Mouse (Mus musculus): ENCODE results near the gene Nsmce1.

Gene Nsmce1

DNA sequence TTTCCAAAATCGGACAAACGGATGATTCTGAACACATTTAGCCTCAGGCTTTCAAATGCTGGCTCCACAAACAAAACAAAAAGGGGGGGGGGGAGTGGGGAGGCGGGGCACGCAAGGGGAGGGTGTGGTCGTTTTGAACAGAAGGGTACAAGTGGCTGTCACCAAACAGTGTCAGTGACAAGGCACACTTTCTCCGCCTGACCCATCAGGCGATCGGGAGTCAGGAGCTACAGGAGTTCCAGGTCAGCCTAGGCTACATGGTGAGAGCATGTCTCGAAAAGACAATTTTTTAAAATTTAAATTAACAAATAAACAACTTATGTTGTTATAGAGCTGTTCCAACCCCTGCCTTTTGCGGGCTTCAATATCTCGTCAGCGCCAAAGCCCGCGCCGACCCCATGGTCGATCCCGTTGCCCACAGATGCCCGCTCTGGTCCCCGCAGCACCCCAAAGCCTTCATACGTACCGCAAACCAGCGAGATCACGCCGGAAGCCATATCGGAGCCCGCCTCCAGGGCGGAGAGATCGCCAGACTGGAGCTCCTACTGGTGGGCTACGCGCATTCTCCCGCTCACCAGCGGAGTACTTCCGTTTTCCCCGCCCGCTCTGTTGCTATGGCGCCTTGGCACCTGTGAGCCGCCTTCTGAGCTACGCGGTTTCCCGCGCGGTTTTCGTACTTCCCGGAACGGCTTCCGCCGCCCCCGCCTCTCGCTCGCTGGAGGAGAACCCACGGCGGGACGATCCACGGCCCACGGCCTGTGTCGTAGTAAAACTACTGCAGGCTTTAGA lies at the start of gene Nsmce1:
Nsmce1 (minus strand) TSS at position 650 of the 789 bp plus-strand sequence.
- DNase-seq: peak; percentile 95

DNA sequence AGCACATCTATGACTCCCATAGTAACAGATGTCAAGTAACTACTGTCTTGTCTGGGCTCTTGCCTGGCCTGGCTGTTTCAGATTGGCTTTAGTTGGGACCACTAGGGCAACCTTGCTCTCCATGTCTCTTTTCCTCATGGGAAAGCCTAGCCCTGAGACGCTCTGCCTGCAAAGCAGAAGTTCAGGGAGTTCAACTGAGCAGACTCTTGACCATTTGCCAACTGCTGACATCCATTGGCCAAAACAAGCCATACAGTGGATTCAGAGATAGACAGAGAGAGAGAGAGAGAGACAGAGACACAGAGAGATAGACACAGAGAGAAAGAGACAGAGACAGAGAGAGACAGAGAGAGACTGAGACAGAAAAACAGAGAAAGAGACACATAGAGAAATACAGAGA lies 49.6 kb upstream of the Nsmce1 start:
- no peak for DNase-seq

DNA sequence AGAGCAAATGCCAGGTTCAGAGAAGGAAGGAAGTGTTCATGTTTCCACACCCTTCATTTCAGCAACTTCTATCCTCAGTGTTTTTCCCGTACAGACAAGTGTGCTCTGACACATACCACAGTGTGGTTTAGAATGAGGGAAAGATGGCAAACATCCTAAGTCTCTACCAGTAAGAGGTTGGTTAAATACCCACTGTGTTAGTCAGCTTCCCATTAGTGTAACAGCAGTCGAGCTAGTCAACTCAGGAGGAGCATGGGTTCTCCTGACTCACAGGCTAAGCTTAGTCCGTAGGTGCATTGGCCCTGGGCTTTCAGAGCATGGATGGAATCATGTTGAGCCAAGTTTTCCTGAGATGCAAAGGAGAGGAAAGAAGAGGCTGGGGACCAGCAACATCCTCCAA lies 48.0 kb upstream of the Nsmce1 start:
- no peak for DNase-seq

DNA sequence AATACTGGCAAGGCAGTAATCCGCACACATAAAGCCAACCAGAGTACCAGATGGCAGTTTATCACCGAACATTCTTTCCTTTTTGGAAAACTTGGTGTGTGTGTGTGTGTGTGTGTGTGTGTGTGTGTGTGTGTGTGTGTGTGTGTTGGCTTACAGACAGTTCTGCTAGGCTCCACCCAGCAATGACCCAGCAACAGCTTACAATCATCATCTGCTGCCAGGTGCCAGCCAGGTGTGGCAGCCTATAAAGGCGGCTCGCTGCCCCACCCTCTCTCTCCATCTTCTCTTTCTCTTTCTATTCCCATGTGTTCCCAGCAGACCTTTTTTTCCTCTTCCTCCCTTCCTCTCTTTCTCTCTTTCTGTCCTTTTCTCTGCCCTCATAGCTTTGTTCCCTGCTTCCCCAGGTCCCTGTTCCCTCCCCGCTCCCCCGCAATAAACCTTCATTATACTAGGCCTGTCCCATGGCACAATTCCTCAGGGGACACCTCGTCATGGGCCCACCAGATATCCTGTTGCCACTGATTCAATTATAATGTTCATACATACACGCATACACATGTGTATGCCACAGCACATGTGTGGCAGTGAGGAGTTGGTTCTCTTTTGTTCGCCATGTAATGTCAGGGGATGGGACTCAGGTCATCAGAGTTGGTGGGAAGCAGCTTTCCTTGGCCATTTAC lies 36.6 kb upstream of the Nsmce1 start:
- no peak for DNase-seq

DNA sequence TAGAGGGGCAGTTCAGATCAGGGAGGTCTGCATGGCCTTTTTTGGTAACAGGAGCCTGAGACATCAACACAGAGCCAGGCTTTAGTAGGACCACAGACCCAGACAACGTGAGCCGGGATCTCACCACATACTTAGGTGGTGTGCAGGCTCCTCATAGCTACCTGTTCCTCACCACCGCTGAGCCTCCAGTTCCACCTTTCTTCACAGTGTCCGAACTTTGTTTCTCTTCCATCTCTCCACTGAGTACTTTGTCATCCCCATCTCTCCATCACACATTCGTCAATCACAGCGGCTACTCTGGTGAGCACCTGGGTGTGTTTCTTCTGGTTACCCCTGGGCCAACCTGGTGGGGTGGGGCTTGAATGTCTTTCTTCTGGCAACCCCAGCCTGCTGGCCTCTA lies 35.8 kb upstream of the Nsmce1 start:
- DNase-seq: no peak

DNA sequence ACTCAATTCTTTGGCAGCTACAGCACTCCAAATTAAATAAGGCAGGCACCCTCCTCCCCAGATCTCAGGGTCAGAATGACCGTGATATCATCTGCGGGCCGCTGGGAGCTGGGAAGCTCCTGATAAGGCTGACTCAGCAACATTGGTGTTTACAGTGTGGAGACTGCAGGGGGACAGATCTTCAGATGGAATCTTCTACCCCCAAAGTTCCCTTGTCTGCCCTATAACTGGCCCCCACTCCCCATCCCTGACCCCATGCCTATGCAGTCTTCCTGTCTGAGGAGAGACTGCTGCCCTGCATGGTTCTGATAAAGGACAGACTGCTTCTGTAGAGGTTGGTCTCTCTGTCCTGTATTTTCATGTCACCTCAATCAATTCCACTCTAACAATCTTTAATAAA lies 31.7 kb upstream of the Nsmce1 start:
- no peak for DNase-seq

DNA sequence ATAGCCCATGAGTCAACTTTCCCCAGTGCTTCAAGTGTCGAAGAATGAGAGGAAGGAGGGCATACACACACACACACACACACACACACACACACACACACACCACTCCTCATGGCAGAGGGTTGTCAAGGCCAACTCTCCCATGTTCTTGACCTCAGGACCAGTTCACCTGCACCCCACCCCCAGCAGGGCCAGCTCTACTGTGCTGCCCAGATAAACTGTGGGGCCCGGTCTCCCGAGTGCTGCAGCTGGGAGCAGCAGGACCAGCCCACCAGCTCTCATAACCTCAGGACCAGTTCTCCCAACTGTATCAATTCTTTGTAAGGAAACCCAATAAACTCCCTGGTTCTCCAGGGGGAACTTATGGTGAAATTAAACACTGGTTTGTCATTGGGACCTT lies 28.3 kb upstream of the Nsmce1 start:
- no peak for DNase-seq

DNA sequence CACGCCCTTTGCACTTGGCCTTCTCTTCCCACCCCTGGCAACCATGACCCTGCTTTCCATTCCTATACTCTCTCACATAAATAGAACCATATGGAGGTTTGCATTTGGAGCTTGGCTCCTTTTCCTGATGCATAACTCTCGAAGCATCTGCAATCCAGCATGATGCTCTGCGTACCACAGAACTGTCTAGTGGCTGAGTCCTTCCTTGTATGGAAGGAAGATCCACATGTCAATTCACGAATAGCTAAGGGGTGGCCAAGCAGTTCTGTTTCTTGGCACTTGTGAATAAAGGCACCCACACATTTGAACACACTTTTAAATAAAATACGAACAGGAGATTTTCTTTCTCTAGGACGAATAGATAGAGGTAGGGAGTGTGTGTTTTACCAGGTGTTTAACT lies 26.1 kb upstream of the Nsmce1 start:
- no peak for DNase-seq

DNA sequence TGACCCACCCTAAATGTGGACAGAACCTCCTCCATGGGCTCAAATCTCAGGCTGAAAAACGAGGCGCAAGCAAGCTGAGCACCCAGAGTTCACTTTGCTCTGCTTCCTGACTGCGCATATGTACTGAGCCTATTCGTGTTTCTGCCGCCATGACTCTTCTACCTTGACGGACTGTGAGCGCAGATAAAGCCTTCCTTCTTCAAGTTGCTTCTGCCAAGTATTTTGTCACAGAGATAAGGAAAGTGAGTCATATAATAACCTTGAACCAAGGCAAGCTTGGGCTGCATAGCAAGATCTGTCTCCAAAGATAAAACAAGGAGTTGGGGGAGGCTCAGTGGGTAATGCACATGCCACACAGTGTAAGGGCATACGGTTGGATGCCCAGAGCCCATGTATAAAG lies 25.3 kb upstream of the Nsmce1 start:
- no peak for DNase-seq

DNA sequence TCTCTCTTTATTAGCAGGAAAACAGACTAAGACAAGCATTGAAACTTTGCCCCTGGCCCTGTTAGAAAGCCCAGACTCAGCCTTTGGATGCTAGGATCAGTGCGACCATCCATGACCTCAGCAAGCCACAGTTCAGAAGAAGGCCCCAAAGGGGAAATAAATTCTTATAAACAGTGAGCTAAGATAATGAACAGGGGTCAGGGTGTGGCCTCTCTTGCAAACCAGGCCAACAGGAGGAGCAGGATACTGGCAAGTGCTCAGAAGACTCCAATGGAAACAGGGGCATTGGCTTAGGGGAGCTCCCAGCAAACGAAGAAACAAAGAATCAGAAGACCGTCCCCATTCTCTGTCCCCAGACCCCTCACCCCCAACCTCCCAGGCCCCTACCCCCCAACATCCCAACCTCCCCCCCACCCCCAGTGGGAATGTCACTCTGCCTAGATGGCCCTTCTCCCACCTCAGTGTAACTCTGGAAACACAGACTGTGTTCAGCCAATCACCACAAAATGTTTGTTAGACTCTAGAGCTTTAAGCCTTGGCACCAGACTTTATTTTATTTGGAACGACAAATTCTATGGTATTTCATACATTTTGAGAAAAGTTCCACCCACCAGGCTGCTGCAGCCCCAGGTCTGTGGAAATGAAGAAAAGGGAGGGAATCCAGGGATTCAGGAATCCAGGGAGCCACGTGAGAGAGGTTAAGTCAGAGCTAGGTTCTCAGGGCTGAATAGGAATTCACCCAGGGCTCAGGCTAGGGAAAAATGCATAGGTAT lies 23.9 kb upstream of the Nsmce1 start:
- no peak for DNase-seq

DNA sequence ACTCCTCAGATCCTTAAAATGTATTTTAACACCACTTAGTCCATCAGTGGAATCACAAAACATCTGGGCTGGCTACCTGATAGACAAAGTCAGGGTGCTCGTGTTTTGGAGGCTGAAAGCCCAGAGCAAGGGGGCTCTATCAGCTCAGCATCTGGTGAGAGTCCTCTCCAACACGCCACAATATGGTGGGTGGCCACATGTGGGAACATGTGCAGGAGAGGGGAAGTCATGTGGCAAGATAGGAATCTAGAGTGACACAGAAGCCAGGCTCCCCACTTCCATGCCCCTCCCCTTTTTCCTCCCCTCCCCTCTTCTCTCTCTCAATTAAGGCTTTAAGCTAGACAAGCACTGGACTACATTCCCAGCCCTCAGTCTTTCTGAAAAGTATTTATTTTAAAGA lies 20.5 kb upstream of the Nsmce1 start:
- DNase-seq: no peak

DNA sequence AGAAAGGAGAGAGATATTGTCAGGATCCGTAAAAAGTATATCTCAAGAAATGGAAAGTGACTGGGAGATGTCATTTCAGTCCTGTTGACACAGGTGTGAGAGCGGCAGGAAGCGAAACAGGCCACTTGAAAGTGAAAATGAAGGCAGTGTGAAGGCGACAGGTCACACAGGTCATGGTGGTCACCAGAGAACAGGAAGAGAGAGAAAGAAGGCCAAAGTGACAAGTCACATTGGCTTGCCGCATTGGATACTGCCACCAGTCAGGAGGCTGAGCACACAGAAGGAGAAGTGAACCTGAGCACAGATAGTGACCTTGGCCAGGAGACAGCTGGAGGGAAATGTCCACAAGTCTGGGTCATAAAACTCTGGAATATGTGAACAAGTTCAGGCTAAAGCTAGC lies 20.0 kb upstream of the Nsmce1 start:
- no peak for DNase-seq

DNA sequence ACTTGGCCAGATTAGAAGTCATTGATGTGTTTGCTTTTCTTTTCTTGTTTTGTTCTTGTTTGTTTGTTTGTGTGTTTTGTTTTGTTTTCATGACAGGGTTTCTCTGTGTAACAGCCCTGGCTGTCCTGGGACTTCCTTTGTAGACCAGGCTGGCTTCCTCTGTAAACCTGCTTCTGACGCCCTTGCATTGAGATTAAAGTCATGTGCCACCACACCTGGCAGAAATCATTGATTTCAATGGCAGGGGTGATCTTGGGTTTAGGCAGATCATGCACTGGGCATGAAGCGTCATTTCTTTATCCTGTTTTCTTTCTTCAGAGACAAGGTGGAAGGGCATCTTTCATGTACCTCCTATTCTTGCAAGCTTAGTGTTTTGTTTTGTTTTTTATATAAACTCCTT lies 15.9 kb upstream of the Nsmce1 start:
- no peak for DNase-seq

DNA sequence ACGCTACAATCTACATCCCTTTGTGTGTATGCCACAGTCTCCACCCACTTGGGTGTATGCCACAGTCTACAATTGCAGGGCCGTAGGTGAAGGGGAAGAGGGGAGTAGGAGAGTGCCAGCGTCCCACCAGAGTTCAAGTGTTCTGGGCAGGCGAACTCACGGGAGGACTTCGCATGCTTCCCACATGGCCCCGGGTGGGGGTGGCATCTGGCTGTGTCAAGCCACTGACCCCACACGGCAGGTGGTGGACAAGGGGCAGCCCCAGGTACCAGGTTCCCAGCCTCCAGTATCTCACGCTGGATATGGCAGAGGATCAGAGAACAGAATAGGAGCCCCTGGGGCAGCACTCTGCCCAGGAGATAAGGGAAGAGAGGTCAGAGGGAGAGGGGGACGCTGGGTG lies 14.2 kb upstream of the Nsmce1 start:
- no peak for DNase-seq

DNA sequence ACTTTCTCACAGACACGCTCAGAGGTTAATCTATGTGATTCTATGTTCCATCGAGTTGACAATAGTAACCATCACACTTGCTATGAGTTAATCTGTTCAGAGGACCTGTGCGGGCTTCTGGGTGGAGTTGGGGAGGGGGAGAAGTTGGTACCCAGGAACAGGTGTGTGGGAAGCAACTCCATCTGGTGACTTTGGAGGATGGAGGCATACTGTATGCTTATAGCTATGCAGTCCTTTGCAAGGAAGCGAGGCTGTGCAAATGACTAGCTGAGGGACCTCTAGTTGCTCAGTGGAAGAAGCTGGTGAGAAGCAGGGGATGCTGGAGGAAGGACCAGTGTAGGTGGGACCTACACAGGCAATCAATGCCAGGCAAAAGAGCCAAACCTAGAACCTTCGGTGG lies 13.2 kb upstream of the Nsmce1 start:
- no peak for DNase-seq

DNA sequence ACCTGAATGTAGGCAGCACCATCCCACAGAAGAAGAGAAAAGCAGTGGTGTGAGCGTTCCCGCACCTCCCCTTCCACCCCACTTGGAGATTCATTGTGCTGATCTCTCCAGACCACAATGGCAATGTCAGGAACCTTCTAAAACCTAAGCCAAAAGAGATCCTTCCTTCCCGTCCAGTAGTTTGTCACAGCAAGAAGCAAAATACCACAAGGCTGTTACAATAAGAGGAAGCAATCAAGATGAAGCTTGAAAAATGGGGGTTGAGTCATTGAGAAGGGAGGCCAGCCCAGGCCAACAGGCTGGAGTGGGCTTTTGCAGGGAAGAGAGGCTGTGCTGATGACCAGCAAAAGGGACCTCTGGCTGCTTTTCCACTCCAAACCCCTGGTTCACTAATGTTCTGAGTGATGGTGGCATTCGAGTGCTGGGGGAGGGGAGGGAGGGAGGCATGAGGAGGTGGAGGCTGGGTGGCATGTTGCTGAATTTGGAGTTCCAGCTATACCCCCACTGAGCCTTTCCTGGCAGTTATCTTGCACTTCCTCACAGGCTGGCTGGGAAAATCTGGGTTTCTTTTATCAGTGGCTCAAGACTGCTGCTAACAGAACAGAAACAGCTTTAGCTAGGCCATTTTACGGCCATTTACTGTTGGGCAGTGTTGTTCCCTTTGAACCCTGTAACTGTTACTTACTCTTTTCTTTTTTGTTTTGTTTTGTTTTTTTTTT lies 12.1 kb upstream of the Nsmce1 start:
- DNase-seq: no peak

DNA sequence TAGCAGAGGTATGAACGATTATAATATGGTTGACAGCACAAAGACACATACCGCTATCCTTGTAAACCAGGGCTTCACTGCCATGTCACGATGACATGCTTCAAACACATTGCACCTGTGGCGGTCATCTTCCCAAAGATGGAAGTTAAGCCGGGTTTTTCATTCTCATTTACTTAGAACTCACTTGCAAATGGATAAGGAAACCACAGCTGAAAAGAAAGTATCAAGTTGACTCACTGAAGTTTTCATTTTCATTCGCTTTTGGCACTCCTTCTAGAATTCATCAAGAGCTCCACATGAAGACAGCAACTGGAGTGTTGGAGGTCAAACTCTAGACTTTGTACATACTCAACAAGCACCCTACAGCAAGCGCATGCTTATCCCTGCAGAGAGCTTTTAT lies 9.5 kb upstream of the Nsmce1 start:
- no peak for DNase-seq

DNA sequence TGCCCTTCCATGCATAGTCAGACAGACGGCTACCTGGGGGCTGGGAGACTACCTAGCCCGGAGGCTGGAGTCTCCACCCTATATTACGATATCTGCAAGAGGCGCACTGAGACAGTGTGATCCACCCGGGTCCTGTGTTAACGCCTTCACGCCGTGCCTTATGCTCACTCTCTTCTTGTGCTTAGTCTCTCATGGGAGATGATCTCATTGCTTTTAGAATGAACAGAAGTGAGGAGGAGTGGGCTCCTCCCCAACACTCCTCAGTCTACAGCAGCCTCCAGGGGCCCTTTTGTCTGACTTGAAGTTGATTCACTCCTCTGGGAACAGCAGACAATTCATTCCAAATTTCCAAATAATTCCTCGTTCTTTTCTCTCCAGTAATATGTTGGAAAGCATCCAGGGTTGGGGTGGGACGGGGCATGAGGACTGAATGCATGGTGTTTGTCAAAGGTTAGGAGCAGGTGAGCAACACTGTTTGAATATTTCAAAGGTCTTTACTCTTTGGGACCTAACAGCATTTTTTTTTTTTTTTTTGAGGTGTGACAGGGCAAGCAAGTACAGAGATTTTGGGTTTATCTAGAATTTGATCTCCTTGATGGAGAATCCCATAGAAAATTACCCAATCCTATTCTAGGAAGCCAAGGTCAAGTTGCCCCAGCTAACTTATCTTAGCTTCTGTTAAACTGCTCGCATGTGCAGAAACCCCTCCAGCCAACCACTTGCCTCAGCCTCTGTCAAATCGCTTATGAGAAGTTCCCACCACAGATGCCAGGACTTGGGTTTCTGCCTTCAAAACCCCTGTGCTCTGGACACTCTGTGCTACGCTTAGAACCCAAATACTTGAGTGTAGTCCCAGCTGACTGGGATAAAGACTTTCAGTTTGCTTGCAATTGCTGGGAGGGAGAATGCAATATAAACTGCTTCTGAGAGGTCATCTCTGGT lies 8.8 kb upstream of the Nsmce1 start:
- no peak for DNase-seq

DNA sequence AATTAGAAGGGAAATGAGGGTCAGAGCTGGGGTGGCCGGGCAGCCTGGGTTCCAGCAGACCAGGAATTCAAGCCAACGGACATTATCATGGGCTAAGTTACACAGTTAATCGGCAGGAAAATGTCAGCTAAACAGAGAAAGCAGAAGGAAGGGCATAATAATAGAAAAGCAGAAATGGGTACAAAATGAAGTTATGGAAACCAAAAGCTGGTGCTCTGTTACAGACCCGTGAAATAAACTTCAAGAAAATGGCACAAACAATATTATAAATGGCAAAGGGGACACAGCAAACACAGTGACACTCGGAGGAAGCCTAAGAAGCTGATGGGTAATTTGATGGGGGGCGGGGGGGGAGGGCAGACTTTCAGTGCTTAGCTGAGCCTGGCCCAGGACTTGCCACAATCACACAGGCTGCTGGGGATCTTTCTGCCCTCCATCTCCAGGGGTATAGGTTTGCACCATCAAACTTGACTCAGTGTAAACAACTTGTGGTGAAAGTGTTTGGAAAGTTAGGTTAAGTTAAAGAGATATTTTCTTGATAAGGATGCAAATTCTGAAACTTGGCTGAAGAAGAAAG lies 4.6 kb upstream of the Nsmce1 start:
- no peak for DNase-seq

DNA sequence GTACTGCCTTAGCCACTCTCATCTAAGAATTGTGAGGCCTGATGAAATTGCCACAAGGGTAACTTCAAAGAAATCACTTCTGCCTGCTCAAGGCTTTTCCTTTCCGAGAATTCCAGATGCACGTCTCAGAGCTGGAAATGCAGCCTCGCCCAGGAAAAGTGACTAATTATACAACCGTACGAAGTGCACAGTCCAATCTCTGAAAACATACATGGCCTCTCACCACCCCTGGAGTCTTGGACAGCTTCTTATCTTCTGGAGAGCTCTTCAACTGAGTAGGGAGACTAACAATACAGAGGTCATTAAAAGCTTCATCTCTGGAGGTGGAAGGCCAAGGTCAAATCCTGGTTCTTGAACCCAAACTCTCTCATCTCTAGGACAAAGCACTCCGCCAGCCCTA lies 1.2 kb upstream of the Nsmce1 start:
- DNase-seq: no peak

DNA sequence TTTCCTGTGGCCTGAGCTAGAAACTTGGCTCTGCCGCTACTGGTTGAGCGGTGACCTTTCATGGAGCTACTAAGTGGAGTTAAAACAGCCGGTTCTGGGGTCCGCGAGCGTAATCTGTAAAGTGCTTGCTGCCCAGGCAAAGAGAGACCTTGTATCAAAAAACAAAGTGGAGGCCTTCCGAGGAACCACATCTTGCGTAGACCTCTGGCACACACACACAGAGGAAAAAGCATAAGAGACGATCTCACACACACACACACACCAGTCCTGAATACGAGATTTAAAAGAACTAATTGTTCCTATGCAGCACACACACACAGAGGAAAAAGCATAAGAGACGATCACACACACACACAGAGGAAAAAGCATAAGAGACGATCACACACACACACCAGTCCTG lies 364 bp upstream of the Nsmce1 start:
- DNase-seq: no peak

DNA sequence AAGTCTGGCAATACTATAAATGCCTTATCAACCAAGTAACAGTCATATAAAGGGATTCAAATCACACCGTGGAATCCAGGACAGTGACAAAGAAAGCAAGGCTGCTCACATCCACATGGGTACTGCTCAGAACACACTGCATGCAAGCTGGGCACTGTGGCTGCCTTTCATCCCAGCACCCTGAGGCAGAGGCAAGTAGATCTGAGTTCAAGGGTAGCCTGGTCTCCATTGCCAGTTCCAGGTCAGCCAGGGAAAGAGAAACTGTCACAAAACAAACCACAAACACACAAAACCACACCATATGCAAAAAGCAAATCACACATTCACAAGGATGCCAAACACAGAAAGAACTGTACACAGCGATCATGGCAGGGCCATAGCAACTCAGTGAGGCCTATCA lies 1.8 kb downstream of the Nsmce1 start:
- DNase-seq: no peak
